Mouse (Mus musculus) liver, embryonic 16.5 days (tissue): ENCODE results near the gene Ush1c. TPM values are rescaled to one million over a fixed set of nuclear protein-coding genes. Genes with fewer than 3 reads are reported as not detected.
A peak's percentile ranks its signal among the peaks of the same experiment; 100 is the strongest.
"Not testable (repeated sequence)": the region's sequence is repeated elsewhere in the genome, so short reads cannot be mapped to it uniquely, and the experiment has no call there.

Experiments
- ATAC-seq: fragments of 200-750 bp; cut with Nextera tagmentation; 2 replicates; pipeline ENCODE4 v1.8.0; 2017; ENCODE audit warnings: low read depth, mild to moderate bottlenecking, moderate number of reproducible peaks, moderate library complexity
- H3K27ac ChIP-seq: fragments of 300-500 bp; sonication (generic); 2 replicates; pipeline ENCODE4 v1.5.1; 2014; ENCODE audit warnings: mild to moderate bottlenecking, low read length
- H3K27me3 ChIP-seq: fragments of 300-500 bp; sonication (generic); 2 replicates; pipeline ENCODE4 v1.6.1; 2014; ENCODE audit warnings: low read depth, low read length, mixed read lengths; ENCODE audit not compliant: control insufficient read depth, insufficient read depth
- H3K36me3 ChIP-seq: fragments of 300-500 bp; sonication (generic); 2 replicates; pipeline ENCODE4 v1.6.1; 2014; ENCODE audit warnings: mild to moderate bottlenecking; ENCODE audit not compliant: control insufficient read depth, insufficient read depth
- H3K4me1 ChIP-seq: fragments of 300-500 bp; sonication (generic); 2 replicates; pipeline ENCODE4 v1.6.1; 2014; ENCODE audit warnings: low read depth, low read length, mixed read lengths; ENCODE audit not compliant: control insufficient read depth
- H3K4me2 ChIP-seq: fragments of 300-500 bp; sonication (generic); 2 replicates; pipeline ENCODE4 v1.6.1; 2014; ENCODE audit warnings: low read depth, low read length, mixed read lengths
- H3K4me3 ChIP-seq: fragments of 300-500 bp; sonication (generic); 2 replicates; pipeline ENCODE4 v1.5.1; 2014; ENCODE audit warnings: low read depth, mild to moderate bottlenecking, low read length
- H3K9ac ChIP-seq: fragments of 300-500 bp; sonication (generic); 2 replicates; pipeline ENCODE4 v1.6.1; 2014; ENCODE audit warnings: low read depth, low read length
- H3K9me3 ChIP-seq: fragments of 300-500 bp; sonication (generic); replicated peaks from 2 replicates; pipeline ENCODE4 v1.6.1; 2016; ENCODE audit warnings: low read length; ENCODE audit not compliant: control insufficient read depth
- WGBS: fragments of 180-500 bp; shearing (Covaris S2); extraction: QIAGEN DNeasy Blood & Tissue Kit; methylation state at CpG from one replicate; pipeline ENCODE4 v1.1.7; 2014; ENCODE audit not compliant: insufficient replicate concordance; 5-methylcytosine and 5-hydroxymethylcytosine counted together
- polyA plus RNA-seq: library from polyadenylated mRNA; unstranded; fragments of >200 nt; fragmentation: Nextera tagmentation; extraction: Ambion mirVana; gene quantifications from 2 replicates; pipeline ENCODE4 v1.2.1, GENCODE M21; 2015

The Ush1c gene
- polyA plus RNA-seq, 1 experiment from 2014 or later: 0.63 TPM

DNA sequence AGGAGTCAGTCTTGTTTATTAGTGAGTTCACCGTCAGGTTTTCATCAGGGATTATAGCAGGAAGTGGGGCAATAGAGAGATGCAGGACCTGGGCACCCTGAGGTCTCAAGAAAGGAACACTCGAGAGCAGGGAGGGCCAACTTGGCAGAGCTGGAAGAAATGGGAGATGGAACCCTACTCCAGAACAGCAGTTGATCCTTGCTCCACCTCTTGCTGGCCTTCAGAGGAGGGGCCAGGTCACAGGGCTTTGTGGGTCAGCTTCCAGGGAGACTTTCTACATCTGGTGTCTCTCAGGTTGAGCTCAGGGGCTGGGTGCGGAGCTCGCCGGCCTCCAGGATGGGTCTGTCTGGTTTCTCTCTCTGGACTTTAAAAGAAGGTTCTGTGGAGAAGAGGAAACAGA lies 42.9 kb downstream of the Ush1c start:
- no peak overlapping the region for H3K9ac ChIP-seq
- H3K4me1 ChIP-seq: no peaks in the 10 kb centered on the region
- no peak overlapping the region for H3K4me2 ChIP-seq
- no peaks in the 10 kb centered on the region for H3K9me3 ChIP-seq
- no peak for ATAC-seq
- no peaks in the 10 kb centered on the region for H3K27me3 ChIP-seq
- WGBS: 54% methylated on average over 5 of the region's 5 CpGs
- no peak overlapping the region for H3K27ac ChIP-seq
- H3K4me3 ChIP-seq: no peak overlapping the region
- no peaks in the 10 kb centered on the region for H3K36me3 ChIP-seq

DNA sequence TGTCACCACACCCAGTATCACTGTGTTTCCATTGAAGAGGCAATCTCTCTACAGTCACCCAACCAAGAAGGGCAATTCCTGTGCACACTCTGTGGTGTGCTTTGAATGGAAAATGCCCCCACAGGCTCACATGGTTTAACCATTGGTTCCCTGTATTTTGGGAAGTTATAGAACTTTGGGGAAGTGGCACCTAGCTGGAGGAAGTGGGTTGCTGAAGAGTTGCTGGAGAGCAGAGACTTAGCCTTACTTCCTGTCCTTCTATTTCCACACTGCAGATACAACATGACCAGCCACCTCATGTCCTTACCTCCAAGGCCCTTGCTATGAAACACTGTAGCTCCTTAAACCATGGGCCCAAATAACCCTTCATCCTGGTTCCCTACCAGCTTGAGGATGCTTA lies 54.1 kb downstream of the Ush1c start:
- Histone ChIP-seq H3K4me1 (no peaks in the 10 kb centered on the region), H3K4me2 (no peak overlapping the region), H3K9ac (no peak overlapping the region), H3K9me3 (no peaks in the 10 kb centered on the region), H3K4me3 (no peak overlapping the region), H3K27me3 (peaks cover 17% of the 10 kb centered on the region), H3K27ac (no peak overlapping the region), H3K36me3 (no peaks in the 10 kb centered on the region)
- no peak for ATAC-seq

DNA sequence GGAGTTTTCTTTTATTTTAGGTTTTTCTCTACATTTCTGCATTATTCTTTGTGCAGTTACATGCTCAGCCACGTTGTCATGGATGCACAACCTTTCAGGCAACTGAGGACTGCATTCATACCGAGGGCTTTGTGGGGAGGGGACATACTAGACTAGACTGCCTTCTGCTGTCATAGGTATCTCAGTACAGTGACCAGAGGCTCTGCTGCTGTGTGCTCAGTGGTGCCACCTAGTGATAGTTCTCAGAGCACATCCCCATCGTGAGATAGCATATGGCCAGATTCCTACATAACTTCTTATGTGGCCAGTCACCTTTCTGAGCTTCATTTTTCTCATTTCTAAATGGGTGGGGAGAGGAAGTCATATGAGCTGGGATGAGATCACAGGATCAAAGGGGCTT lies 56.7 kb downstream of the Ush1c start:
- Histone ChIP-seq H3K9me3 (no peaks in the 10 kb centered on the region), H3K36me3 (no peaks in the 10 kb centered on the region), H3K4me2 (no peak overlapping the region), H3K27ac (no peak overlapping the region), H3K27me3 (peaks cover 32% of the 10 kb centered on the region), H3K4me3 (no peak overlapping the region), H3K4me1 (no peaks in the 10 kb centered on the region), H3K9ac (no peak overlapping the region)
- 3% methylated on average over 3 of the region's 3 CpGs for WGBS
- no peak for ATAC-seq

DNA sequence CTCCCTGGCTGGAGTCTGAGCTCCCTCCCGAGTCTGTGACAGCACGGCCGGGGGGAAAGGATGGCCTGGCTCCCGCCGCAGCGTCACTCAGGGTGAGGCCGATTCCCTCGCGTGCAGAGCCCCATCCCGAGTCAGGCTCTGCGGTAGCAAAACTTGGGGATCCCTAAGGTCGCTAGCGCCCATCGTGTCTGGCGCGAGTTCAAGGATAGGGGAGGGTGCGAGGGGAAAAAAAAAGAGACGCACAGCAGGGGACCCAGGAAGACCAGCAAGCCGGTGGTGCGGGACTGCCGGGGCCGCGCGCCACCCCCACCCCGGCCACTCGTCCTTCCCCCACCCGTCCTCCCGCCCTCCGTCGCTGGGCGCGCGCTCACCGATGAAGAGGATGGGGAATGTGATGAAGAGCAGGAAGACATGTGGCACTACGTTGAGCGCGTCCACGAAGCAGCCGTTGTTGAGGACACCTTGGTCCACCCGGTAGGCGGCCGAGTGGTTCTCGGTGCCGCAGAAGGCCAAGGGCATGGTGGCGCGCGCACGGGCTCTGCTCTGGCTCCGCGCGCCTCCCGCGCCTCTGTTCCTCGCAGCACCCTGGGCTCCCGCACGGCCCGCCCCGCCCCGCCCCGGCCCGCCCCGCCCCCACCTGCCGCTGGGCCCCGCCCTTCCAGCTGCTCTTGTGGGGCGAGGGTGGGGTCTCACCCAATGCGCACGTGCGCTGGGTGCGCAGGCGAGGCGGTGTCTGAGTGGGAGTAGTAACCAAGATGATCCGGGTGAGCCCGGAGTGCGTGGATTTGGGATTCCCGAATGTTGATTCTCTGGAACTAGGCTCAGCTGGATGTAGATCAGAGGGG lies 58.6 kb downstream of the Ush1c start, which contains the start of gene Abcc8:
Gene Abcc8 (minus strand): TSS at position 603 of the 845 bp plus-strand sequence.
- Histone ChIP-seq H3K4me3 (peak within 1 kb of the TSS; percentile 21; the same call in 1 of the 2 replicates), H3K27me3 (peaks cover 32% of the 10 kb centered on the region), H3K4me2 (peak within 1 kb of the TSS; percentile 37), H3K9me3 (no peaks in the 10 kb centered on the region), H3K27ac (no peak within 1 kb of the TSS), H3K9ac (no peak within 1 kb of the TSS), H3K4me1 (no peaks in the 10 kb centered on the region), H3K36me3 (no peaks in the 10 kb centered on the region)
- 1% methylated on average over 71 of the region's 75 CpGs for WGBS
- no peak for ATAC-seq

DNA sequence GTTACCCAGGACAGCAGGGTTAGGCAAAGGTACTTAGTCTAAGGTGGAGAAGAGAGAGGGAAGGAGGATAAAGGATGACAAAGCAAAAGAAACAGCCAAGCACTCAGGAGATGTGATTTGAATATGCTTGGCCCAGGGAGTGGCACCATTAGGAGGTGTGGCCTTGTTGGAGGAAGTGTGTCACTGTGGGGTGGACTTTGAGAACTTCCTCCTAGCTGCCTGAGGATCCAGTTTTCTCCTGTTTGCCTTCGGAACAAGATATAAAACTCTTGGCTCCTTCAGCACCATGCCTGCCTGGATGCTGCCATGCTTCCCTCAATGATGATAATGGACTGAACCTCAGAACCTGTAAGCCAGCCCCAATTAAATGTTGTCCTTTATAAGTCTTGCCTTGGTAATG lies 69.3 kb downstream of the Ush1c start:
- ATAC-seq, H3K9me3 ChIP-seq, H3K36me3 ChIP-seq, H3K9ac ChIP-seq, H3K4me2 ChIP-seq, H3K27ac ChIP-seq, H3K4me1 ChIP-seq, H3K27me3 ChIP-seq, H3K4me3 ChIP-seq: not testable (repeated sequence)
- 55% methylated on average over 1 of the region's 1 CpGs for WGBS

DNA sequence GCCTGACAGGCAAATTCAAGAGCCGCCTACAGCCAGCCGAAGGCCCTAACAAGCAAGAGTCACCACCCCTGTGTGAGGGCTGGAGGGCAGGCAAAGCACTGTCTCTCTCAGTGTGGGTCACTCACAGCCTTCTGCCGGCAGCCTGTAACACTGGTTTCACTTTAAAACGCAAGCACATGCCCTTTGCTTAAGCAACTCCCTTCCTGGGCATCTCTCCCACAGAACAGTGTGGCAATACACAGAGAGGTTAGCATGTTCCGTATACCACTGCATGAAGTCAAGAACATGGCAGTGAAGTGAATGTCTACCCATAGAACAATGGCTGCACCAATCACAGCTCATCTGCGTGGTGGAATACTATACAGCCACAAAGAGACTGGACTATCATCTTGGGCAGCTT lies 69.9 kb downstream of the Ush1c start:
- H3K9ac ChIP-seq: no peak overlapping the region
- no peaks in the 10 kb centered on the region for H3K27me3 ChIP-seq
- no peaks in the 10 kb centered on the region for H3K36me3 ChIP-seq
- WGBS: 61% methylated on average over 6 of the region's 6 CpGs
- no peaks in the 10 kb centered on the region for H3K4me1 ChIP-seq
- no peak overlapping the region for H3K27ac ChIP-seq
- no peaks in the 10 kb centered on the region for H3K9me3 ChIP-seq
- H3K4me3 ChIP-seq: no peak overlapping the region
- no peak overlapping the region for H3K4me2 ChIP-seq
- ATAC-seq: no peak

DNA sequence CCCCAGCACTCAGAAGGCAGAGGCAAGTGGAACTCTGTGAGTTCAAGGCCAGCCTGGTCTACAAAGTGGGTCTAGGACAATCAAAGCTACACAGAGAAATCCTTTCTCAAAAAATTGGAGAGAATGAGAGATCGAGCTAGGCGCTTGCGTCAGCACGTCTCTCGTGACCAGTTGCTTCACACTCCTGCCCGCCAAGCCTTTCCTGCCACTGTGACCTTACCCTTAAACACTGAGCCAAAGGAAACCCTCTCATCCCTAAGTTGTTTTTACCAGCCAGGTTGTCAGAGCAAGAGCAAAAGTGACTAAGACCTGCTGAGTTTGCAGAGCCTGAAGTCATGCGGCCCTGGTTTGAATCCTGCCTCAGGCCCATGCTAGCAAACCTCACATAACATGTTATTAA lies 70.4 kb downstream of the Ush1c start:
- no peaks in the 10 kb centered on the region for H3K9me3 ChIP-seq
- H3K27ac ChIP-seq: no peak overlapping the region
- no peak for ATAC-seq
- H3K9ac ChIP-seq: no peak overlapping the region
- no peaks in the 10 kb centered on the region for H3K27me3 ChIP-seq
- H3K36me3 ChIP-seq: no peaks in the 10 kb centered on the region
- no peak overlapping the region for H3K4me2 ChIP-seq
- H3K4me3 ChIP-seq: no peak overlapping the region
- 81% methylated on average over 7 of the region's 7 CpGs for WGBS
- no peaks in the 10 kb centered on the region for H3K4me1 ChIP-seq

DNA sequence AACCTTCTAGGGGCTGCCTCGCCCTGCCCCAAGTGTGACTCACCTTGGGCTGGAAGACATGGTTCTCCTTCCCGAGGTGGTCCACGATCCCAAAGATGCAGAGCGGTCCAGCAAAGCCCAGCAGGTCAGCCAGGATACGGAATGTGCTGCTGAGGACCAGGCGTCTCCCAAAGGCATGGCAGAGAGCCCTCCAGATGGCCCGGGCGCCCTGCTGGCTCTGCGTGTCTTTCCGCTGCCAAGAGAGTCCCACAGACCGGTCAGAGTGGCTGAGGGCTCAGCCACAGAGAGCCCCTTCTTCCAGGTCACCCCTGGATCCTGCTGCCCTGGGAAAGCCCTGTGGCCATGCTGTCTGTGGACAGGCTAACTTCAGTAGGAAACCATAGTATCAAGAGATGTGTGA lies 72.4 kb downstream of the Ush1c start:
- Histone ChIP-seq H3K27ac (no peak overlapping the region), H3K4me3 (no peak overlapping the region), H3K9me3 (no peaks in the 10 kb centered on the region), H3K4me2 (no peak overlapping the region), H3K9ac (no peak overlapping the region), H3K4me1 (no peaks in the 10 kb centered on the region), H3K27me3 (no peaks in the 10 kb centered on the region), H3K36me3 (no peaks in the 10 kb centered on the region)
- ATAC-seq: no peak
- 82% methylated on average over 11 of the region's 11 CpGs for WGBS

DNA sequence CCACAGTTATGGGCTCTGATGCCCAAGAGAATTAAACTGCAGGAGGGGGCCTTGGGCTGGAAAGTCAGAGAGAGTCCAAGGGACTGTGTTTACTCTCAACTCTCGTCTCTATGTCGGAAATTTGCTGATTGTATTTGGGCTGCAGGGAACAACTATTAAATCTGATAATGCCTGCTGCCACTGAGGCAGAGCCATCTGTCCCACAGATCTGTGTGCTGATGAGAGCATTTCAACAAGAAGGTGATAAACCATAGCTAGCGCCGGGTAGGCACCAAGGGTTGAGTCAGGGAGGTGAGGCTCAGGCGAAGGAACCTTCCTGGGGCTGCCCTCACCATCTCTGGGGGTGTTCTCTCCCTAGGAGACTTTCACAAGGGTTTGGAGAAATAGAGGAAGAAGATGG lies 75.6 kb downstream of the Ush1c start:
- WGBS: 54% methylated on average over 5 of the region's 5 CpGs
- ATAC-seq: no peak

More for the DNA sequence above, 75.6 kb downstream of the Ush1c start:
- Histone ChIP-seq H3K9ac (no peak overlapping the region), H3K4me2 (no peak overlapping the region), H3K9me3 (no peaks in the 10 kb centered on the region), H3K36me3 (no peaks in the 10 kb centered on the region), H3K4me3 (no peak overlapping the region), H3K27ac (no peak overlapping the region), H3K27me3 (no peaks in the 10 kb centered on the region), H3K4me1 (no peaks in the 10 kb centered on the region)
